Mouse (Mus musculus): ENCODE results near the gene Xab2. TPM values are rescaled to one million over a fixed set of nuclear protein-coding genes. Genes with fewer than 3 reads are reported as not detected.
A peak's percentile ranks its signal among the peaks of the same experiment; 100 is the strongest.

Gene Xab2
- 10 to 100 TPM; 32.7 to 34.4 TPM for total RNA-seq (2021)
- long read RNA-seq, experiment 1, transcript Xab2-201 (19 exons, 2,677 nt): major isoform, 21 of 32 reads
- long read RNA-seq, experiment 1, partial matches to known transcripts: 7 of 32 reads
- long read RNA-seq, experiment 1, other reads (novel, unspliced or antisense): 4 of 32 reads
- long read RNA-seq, experiment 2, full-length matches to known transcripts: 28 of 35 reads
- long read RNA-seq, experiment 2, partial matches to known transcripts: 2 of 35 reads
- long read RNA-seq, experiment 2, other reads (novel, unspliced or antisense): 5 of 35 reads

- peak; percentile 99 to 100 for DNase-seq (ENCODE audit: low spot score in 2 of 2)
- intact Hi-C loops (cut with DNase I): loop anchor here (2.0 kb wide), 1 partner anchor 55 kb away; the partner anchor contains the start of gene Trappc5
These were observed at the start of gene Xab2, which contains the start of gene Pet100 for GRCm38 (mm10) chr8:3621199-3621970. Gene Xab2 (minus strand): TSS chr8:3621316. Gene Pet100 (plus strand): TSS chr8:3621548.

- no peak for DNase-seq (ENCODE audit: low spot score in 2 of 2)
- intact Hi-C loops (cut with DNase I): no loop called here
These were observed 49.3 kb upstream of the Xab2 start for GRCm38 (mm10) chr8:3670388-3670787.

DNA sequence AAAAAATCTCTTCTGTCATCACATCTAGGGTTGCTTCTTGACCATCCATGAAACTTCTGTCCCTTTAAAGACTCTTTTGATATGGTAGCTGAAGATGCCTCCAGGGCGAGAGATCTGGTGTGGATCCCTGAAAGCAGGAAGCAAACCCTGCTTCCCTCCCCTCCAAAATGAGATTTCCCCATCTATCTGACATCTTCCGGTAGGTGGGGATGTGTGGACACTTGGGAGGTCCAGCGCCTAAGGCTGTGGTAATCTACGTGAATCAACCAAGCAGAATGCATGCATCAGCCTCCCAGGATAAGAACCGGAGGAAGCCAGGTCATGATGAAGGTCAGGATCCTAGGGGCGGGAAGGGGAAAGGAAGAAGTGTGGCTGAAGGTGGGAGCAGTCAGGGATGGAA is 44.4 kb upstream of the Xab2 start, which contains the start of gene Mcemp1:
Mcemp1 (plus strand) TSS at position 248 of the 400 bp plus-strand sequence.
- no peak for DNase-seq (ENCODE audit: low spot score in 2 of 2)
- intact Hi-C loops (cut with DNase I): no loop called here

DNA sequence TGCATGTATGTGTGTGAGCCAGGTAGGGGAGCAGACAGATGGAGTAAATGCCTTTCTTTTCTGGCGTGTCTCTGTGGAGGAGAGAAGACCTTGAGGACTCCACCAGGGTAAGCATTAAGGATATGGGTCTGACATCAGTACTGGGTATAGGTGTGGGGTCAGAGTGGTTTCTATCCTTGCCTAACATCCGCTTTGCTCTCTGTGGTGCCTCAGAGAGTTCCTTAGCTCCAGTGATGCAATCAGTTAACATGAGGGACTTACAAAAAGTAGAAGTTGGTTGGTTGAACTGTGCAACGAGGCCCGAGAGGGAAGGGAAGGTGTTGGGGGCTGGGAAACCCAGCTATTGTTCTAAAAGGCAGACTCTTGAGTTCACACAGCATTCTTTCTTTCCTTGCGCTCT is 43.3 kb upstream of the Xab2 start:
- no peak for DNase-seq (ENCODE audit: low spot score in 2 of 2)
- intact Hi-C loops (cut with DNase I): no loop called here

DNA sequence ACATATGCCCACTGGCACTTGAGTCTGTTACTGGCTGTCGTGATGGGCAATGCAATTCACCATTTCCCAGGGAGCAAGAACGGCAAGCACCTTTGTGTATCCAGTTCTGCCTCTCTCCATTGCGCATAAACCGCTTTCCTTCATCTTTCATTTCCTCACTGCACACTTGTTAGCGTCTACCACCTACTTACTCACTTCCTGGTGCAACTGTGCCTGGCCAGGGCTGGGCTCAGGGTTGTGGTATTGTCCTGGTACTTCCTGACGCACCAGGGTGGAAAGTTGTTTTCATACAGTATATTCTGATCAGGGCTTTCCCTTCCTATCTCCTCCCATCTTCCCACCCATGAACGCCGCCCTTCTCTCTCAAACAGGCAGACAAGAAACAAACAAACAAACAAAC is 39.8 kb upstream of the Xab2 start:
- DNase-seq (ENCODE audit: low spot score in 2 of 2): no peak
- intact Hi-C loops (cut with DNase I): no loop called here

- intact Hi-C loops (cut with DNase I): no loop called here
- DNase-seq (ENCODE audit: low spot score in 2 of 2): peak; percentile 49 to 66
These were observed 35.7 kb upstream of the Xab2 start for GRCm38 (mm10) chr8:3656725-3657381.

GRCm38 (mm10) chr8:3655526-3655925 is 34.4 kb upstream of the Xab2 start, which contains the start of gene Retn:
Gene Retn (plus strand): TSS chr8:3655770.
- DNase-seq (ENCODE audit: low spot score in 2 of 2): no peak
- intact Hi-C loops (cut with DNase I): no loop called here

DNA sequence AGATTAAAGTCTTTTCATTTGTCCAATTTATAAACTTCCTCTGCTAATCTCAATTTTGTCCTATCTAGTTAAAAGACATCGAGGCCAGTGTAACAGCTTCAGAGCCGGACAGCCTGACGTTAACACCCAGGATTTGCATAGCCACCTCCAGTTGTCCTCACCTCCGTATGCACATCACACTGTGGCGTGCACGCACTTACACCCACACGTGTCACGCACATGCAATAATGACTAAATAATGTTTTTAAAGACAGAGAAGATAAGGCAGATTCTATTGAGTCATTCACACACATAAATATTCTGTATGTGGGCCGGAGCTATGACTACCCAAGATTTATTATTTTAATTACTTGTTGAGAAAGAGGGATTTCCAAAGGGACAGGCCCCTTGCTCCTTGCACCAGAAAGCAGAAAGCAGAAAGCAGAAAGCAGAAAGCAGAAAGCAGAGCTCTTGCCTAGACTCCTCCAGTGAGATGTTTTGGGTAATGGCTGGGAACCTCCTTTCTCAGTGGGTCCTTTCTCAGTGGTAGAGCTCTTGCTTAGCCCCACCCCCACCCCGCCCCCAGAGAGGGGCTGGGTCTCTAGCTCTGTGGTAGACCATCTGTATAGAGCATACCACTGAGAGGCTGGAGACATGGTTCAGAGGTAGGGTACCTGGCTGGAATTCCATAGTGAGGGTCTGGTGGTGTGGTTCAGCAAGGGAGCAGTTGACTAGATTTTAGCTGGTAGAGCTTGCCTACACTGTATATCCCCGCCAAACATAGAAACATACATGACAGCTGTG is 33.8 kb upstream of the Xab2 start:
- intact Hi-C loops (cut with DNase I): no loop called here
- no peak for DNase-seq (ENCODE audit: low spot score in 2 of 2)

DNA sequence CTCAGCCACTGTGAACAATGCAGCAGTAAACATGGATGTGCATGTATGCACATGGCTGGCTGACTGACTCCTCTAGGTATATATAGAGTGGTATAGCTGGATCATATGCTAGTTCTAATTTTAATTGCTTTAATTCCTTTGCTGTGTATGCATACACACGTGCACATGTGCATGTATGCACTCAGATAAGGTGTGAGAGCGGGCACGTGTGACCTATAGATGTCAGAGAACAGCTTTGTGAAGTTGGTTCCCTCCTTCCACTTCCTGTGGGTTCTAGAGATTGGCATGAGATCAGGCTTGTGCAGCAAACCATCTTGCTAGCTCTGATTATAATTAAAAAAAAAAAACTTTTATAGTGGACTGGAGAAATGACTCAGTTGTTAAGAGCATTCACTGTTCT is 31.7 kb upstream of the Xab2 start:
- intact Hi-C loops (cut with DNase I): no loop called here

GRCm38 (mm10) chr8:3648990-3649389 is 27.9 kb upstream of the Xab2 start:
- intact Hi-C loops (cut with DNase I): no loop called here
- DNase-seq (ENCODE audit: low spot score in 2 of 2): no peak

More for the DNA sequence above, 31.7 kb upstream of the Xab2 start:
- DNase-seq (ENCODE audit: low spot score in 2 of 2): no peak

DNA sequence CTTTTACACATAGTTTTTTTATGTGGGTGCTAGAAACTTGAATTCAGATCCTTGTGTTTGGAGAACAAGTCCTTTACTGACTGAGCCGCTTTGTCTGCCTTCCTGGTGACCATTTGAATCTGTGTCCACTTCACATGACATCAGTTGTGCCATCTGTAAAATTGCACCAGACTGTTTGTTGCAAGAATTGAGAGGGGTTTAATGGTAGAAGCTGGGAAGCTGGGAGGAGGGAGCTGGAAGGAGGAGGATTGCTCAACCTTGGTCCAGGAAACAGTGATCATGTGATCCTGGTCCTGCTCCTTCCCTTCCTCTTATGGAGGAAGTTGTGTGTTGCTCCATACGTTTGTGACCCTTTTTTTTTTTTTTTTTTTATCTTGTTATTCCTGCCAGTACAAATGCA is 27.2 kb upstream of the Xab2 start:
- intact Hi-C loops (cut with DNase I): no loop called here
- no peak for DNase-seq (ENCODE audit: low spot score in 2 of 2)

DNA sequence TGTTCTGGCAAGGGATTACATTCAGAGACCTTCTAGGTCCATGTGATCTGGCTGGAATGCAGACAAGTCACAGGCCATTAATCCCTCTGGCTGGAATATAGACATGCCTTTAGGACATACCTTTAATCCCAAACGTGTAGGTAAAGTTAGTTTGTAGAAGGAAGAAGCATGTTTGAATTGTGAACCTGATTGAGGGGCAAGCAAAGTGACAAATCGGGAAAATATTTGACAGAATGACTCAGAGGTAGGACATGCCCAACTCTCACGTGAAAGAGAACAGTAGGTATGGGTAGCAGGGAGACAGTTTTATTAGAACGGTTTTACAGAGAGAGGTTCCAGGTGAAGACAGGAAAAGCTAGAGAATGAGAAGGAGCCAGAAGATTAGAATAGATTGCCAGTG is 26.4 kb upstream of the Xab2 start:
- intact Hi-C loops (cut with DNase I): no loop called here

GRCm38 (mm10) chr8:3646824-3647531 is 25.9 kb upstream of the Xab2 start:
- intact Hi-C loops (cut with DNase I): no loop called here

More for the DNA sequence above, 26.4 kb upstream of the Xab2 start:
- DNase-seq (ENCODE audit: low spot score in 2 of 2): no peak

GRCm38 (mm10) chr8:3645804-3646203 is 24.7 kb upstream of the Xab2 start:
- intact Hi-C loops (cut with DNase I): no loop called here
- peak in 1 of 2 experiments; percentile 33 for DNase-seq (ENCODE audit: low spot score in 2 of 2)

More at GRCm38 (mm10) chr8:3646824-3647531, 25.9 kb upstream of the Xab2 start:
- DNase-seq (ENCODE audit: low spot score in 2 of 2): no peak

DNA sequence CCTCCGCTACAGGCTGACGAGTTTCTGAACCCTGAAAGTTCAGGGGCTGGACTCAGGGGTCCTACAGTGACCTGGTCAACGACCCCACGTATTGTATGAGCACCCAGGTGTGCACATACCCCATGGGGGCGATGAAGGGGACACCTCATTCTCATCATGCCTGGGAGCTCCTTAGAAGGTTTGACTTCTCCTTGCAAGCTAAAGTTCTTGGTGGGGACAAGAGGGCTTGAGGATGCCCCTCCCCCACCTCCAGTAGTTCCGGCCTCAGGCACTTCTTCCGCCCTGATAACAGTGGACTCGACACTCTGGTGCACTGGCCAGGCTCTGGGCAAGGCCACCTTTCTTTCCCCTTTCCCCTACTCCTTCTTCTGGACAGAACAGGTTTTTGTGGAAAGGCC is 10.4 kb upstream of the Xab2 start:
- intact Hi-C loops (cut with DNase I): no loop called here
- no peak for DNase-seq (ENCODE audit: low spot score in 2 of 2)

- peak; percentile 65 to 85 for DNase-seq (ENCODE audit: low spot score in 2 of 2)
- intact Hi-C loops (cut with DNase I): no loop called here
These were observed 9.7 kb upstream of the Xab2 start, which contains the start of gene Stxbp2 for GRCm38 (mm10) chr8:3630647-3631477. Gene Stxbp2 (plus strand): TSS chr8:3630955.

DNA sequence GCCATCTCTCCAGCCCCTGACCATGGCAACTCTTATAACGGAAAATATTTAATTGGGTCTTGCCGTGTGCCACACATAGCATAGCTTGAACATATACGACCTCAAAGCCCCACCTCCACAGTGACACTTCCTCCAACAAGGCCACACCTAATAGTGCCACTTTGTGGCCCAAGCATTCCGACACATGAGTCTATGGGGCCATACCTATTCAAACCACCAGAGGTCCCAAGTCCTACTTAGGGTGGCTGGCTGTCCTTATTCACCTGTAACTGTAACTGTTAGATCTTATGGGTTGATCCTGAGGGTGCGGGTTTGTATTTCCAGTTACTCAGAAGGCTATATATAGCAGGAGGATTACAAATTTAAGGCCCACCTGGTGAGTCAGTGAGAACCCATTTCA is 6.9 kb upstream of the Xab2 start:
- intact Hi-C loops (cut with DNase I): no loop called here
- DNase-seq (ENCODE audit: low spot score in 2 of 2): peak; percentile 55 to 61

- intact Hi-C loops (cut with DNase I): no loop called here
- DNase-seq (ENCODE audit: low spot score in 2 of 2): no peak
These were observed 5.9 kb upstream of the Xab2 start for GRCm38 (mm10) chr8:3626971-3627370.

Data from left cerebral cortex, postnatal 14 days (tissue).